ENCODE assay signal across 8 mouse cellular contexts in the genomic region with DNA sequence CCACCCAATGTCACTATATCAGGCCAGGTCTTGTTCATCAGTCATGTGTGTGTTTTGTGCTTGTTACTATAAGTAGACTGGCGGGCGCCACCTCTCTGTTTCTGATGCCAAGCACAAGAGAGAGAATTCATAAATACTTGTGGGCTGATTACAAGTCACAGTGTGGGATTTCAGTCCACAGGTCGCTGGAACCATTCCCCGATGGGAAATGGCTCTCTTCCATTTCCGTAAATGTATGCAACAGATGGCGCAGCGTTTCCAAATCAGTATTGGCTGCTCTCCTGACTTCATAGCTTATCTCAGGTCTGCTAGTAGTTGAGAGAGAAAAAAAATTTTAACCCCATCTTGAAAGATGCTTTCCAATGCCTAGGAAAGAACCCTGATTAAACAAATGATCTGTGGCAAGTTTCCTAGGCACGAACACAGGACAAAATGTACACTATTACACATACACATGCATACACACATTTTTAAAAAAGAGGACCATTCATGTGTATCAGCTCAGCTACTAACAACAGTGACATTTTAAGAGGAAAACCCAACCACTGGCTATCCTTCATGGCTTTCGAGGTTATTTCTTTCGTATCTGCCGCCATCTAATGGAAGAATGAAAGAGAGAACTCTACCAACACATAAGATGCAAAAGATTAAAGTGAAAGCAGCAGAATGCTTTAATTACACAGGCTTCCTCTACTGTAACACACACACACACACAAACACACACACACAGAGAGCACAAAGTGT. TPM values are rescaled to one million over a fixed set of nuclear protein-coding genes. Genes with fewer than 3 reads are reported as not detected.
DNase-seq lines count a peak whose midpoint lies in the region; ATAC-seq and TF ChIP-seq lines count a peak whose summit lies in the region.

No protein-coding gene starts in this region.

- peak; percentile 46; the same call in 1 of the 2 replicates for ATAC-seq in forebrain, embryonic 16.5 days
- peak; percentile 42 for ATAC-seq in inflammation-experienced regulatory T-cells, adult 6 months
- no peak for ATAC-seq in liver, embryonic 15.5 days (ENCODE audit: insufficient read depth)

- peak overlapping the region; percentile 52; the same call in 1 of the 2 replicates for H3K27ac ChIP-seq in cerebellum, adult 2 months (ENCODE audit: insufficient read depth, low read length)
- H3K27ac ChIP-seq in forebrain, embryonic 16.5 days (ENCODE audit: low read length), result no peak overlapping the region
- H3K27ac ChIP-seq in liver, embryonic 15.5 days (replicated peaks), result no peak overlapping the region

- no peaks in the 10 kb centered on the region for H3K9me3 ChIP-seq in forebrain, embryonic 16.5 days (ENCODE audit: control insufficient read depth, low read length)
- no peaks in the 10 kb centered on the region for H3K9me3 ChIP-seq in liver, embryonic 15.5 days (replicated peaks)

- H3K4me3 ChIP-seq in cerebellum, adult 2 months (replicated peaks; ENCODE audit: insufficient read depth, low read depth, low read length), result peak overlapping the region; percentile 82
- peak overlapping the region; percentile 63 for H3K4me3 ChIP-seq in forebrain, embryonic 16.5 days (replicated peaks; ENCODE audit: low read length)
- H3K4me3 ChIP-seq in liver, embryonic 15.5 days (replicated peaks), result peak overlapping the region; percentile 71

- H3K9ac ChIP-seq in forebrain, embryonic 16.5 days (replicated peaks; ENCODE audit: low read depth, low read length), result no peak overlapping the region; the same call in 1 of the 2 replicates
- no peak overlapping the region for H3K9ac ChIP-seq in liver, embryonic 15.5 days

- 1% methylated on average over 11 of the region's 11 CpGs for WGBS in cerebellum, adult 2 months
- 6% methylated on average over 11 of the region's 11 CpGs for WGBS in forebrain, embryonic 16.5 days
- 6% methylated on average over 11 of the region's 11 CpGs for WGBS in liver, embryonic 15.5 days (ENCODE audit: insufficient replicate concordance)

- H3K36me3 ChIP-seq in forebrain, embryonic 16.5 days (ENCODE audit: control insufficient read depth, insufficient read depth), result no peaks in the 10 kb centered on the region
- no peaks in the 10 kb centered on the region for H3K36me3 ChIP-seq in liver, embryonic 15.5 days (replicated peaks)

- peak; percentile 53 to 55 for DNase-seq in right cerebral cortex, postnatal 10 days (ENCODE audit: low spot score in 2 of 2)
- DNase-seq in right cerebral cortex, adult 2 months (ENCODE audit: low spot score in 2 of 2), result no peak
- DNase-seq in cerebellum, adult 2 months, result peak; percentile 73 to 84
- peak; percentile 82 for DNase-seq in retina, embryonic 14.5 days (ENCODE audit: low spot score)
- no peak for DNase-seq in right cerebral cortex, postnatal 36 days (ENCODE audit: low spot score in 2 of 2)

- H3K4me2 ChIP-seq in forebrain, embryonic 16.5 days (ENCODE audit: low read length), result peak overlapping the region; percentile 98
- H3K4me2 ChIP-seq in liver, embryonic 15.5 days, result peak overlapping the region; percentile 99

- peak; percentile 25; the same call in 1 of the 2 replicates for TF ChIP-seq CTCF in cerebellum, adult 2 months (IDR thresholded peaks at IDR 0.05; ENCODE audit: borderline replicate concordance, insufficient read depth, low read depth, low read length)

- TF ChIP-seq POLR2A in cerebellum, adult 2 months (IDR thresholded peaks at IDR 0.05; ENCODE audit: borderline replicate concordance, insufficient read depth, low read length), result no peak

- H3K4me1 ChIP-seq in cerebellum, adult 2 months (ENCODE audit: control insufficient read depth, insufficient read depth, low read length), result peaks cover 4% of the 10 kb centered on the region; the same call in 1 of the 2 replicates
- H3K4me1 ChIP-seq in forebrain, embryonic 16.5 days (replicated peaks; ENCODE audit: control insufficient read depth, insufficient read depth, low read length), result peaks cover 20% of the 10 kb centered on the region
- peaks cover 27% of the 10 kb centered on the region for H3K4me1 ChIP-seq in liver, embryonic 15.5 days (replicated peaks)

- H3K27me3 ChIP-seq in cerebellum, adult 2 months (ENCODE audit: control insufficient read depth, insufficient read depth, low read length), result no peaks in the 10 kb centered on the region
- no peaks in the 10 kb centered on the region for H3K27me3 ChIP-seq in forebrain, embryonic 16.5 days (replicated peaks; ENCODE audit: control insufficient read depth, insufficient read depth, low read length)
- H3K27me3 ChIP-seq in liver, embryonic 15.5 days, result peaks cover 46% of the 10 kb centered on the region

RNA-seq across cellular contexts. Expression of gene Nxn, which starts 0.8 kb away (rescaled TPM):
- 24.3 and 29.8 TPM in 2 replicates for polyA plus RNA-seq in cerebellum, adult 2 months (2012; rRNA removed)
- polyA plus RNA-seq in forebrain, embryonic 16.5 days (2015; fragmentation: Nextera tagmentation; extraction: Ambion mirVana), result 14.5 and 15.6 TPM in 2 replicates
- 1 to 10 TPM; 1.1 to 2.0 (median 1.6) TPM for polyA plus RNA-seq in inflammation-experienced regulatory T-cells, adult 6 months (2017; shearing (Covaris generic))
- 2.5 and 2.8 TPM in 2 replicates for polyA plus RNA-seq in liver, embryonic 15.5 days (2015; fragmentation: Nextera tagmentation; extraction: Ambion mirVana)

RNA-seq across cellular contexts. Expression of gene Timm22, which starts 7.0 kb away (rescaled TPM):
- 27.2 and 33.7 TPM in 2 replicates for polyA plus RNA-seq in cerebellum, adult 2 months (2012; rRNA removed)
- 94.0 and 101 TPM in 2 replicates for polyA plus RNA-seq in forebrain, embryonic 16.5 days (2015; fragmentation: Nextera tagmentation; extraction: Ambion mirVana)
- polyA plus RNA-seq in inflammation-experienced regulatory T-cells, adult 6 months (2017; shearing (Covaris generic)), result 10 to 100 TPM; 60.7 to 86.9 (median 76.3) TPM
- polyA plus RNA-seq in liver, embryonic 15.5 days (2015; fragmentation: Nextera tagmentation; extraction: Ambion mirVana), result 36.6 and 37.4 TPM in 2 replicates

Comparison
In these comparisons a context has a peak if more than half of its experiments do, and no peak if none do; other contexts are left out.
1. DNase-seq: peak in right cerebral cortex, postnatal 10 days (2 of 2), cerebellum, adult 2 months (2 of 2) and retina, embryonic 14.5 days (single experiment); none in right cerebral cortex, adult 2 months (0 of 2) and right cerebral cortex, postnatal 36 days (0 of 2).
2. Peak in every context shown above with its lines, with median percentiles within 50 percentile points of each other: H3K4me3 ChIP-seq.